Mouse (Mus musculus): ENCODE data around the gene Gdpgp1. TPM values are rescaled to one million over a fixed set of nuclear protein-coding genes. Genes with fewer than 3 reads are reported as not detected.

Gene Gdpgp1
- polyA plus RNA-seq, 1 experiment from 2014 or later = 3.8 TPM

DNA sequence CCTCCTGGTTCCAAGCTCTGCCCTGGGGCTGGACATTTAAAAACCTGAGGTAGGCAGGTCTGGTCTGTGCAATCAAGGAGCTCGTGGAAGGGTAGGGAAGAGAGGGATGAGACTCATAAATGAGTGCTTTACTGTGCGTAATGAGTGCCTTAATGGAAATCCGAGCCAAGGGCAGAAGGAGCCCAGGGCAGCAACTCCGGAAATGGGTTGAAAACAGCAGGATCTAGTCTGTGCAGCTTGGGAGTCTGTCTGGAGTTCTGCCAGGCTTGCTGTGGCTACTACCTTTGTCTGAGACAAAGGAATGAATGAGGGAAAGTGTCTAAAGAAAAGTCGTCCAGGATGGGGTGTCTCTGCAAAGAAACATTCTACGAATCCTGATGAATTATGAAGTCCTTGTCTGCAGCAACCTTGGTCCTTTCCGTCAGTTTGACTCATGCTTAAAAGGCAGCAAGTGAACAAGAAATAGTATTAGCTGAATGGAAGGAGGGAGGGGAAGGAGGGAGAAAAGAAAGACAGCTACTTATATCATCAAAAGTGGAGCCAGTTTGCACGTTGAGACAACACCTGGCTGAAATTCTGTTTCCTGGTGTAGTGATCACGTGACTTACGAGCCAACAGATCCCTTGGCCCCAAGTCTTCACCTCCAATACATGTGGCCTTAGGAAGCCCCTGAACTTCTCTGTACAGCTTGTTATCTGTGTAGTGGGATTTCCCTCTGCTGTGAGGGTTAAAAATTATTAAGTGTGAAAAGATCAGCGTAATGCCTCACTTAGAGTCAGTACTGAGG, 43.3 kb upstream of the Gdpgp1 start:
- H3K4me1 ChIP-seq (ENCODE audit: control insufficient read depth, insufficient read depth, low read length) = peaks cover 43% of the 10 kb centered on the region

DNA sequence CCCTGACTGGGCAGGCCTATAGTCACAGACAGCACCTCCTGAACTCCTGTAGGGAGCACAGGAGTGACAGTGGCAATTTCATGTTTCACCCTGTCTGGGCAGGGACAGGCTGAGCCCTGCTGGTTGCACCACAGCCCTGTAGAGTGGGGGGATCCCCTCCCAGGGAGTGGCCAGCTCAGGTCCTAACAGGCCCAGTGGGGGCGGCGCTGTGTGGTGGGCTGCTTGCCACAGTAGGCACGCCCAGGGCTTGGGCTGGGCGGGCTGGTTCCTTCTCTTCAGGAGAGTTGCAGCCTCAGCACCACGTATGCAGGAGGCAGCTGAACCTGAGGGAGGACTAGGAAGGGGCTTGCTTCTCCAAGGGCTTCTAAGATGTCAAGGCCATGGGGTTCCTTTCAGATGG, 41.2 kb upstream of the Gdpgp1 start:
- no peak overlapping the region; the same call in 1 of the 2 replicates for H3K27ac ChIP-seq (ENCODE audit: low read depth, low read length)
- no peak overlapping the region for H3K4me2 ChIP-seq
- ATAC-seq (ENCODE audit: low FRiP score) (no peak), DNase-seq (ENCODE audit: low spot score, missing footprints) (no peak)
- WGBS = 32% methylated on average over 5 of the region's 5 CpGs
- no peaks in the 10 kb centered on the region for H3K27me3 ChIP-seq (ENCODE audit: control insufficient read depth, insufficient read depth, low read length)
- no peak overlapping the region for H3K4me3 ChIP-seq (ENCODE audit: low read depth, low read length)
- H3K4me1 ChIP-seq (ENCODE audit: control insufficient read depth, insufficient read depth, low read length) = peaks cover 43% of the 10 kb centered on the region
- H3K9ac ChIP-seq (ENCODE audit: low read length) = no peak overlapping the region; the same call in 1 of the 2 replicates
- no peaks in the 10 kb centered on the region for H3K36me3 ChIP-seq (ENCODE audit: control insufficient read depth, insufficient read depth, low read length)
- H3K9me3 ChIP-seq (ENCODE audit: control insufficient read depth, low read length) = no peaks in the 10 kb centered on the region

More for the DNA sequence above, 43.3 kb upstream of the Gdpgp1 start:
- H3K9me3 ChIP-seq (ENCODE audit: control insufficient read depth, low read length) = no peaks in the 10 kb centered on the region
- ATAC-seq (ENCODE audit: low FRiP score) (no peak), DNase-seq (ENCODE audit: low spot score, missing footprints) (no peak)
- 60% methylated on average over 11 of the region's 11 CpGs for WGBS
- no peak overlapping the region for H3K9ac ChIP-seq (ENCODE audit: low read length)
- no peak overlapping the region for H3K4me2 ChIP-seq
- H3K4me3 ChIP-seq (ENCODE audit: low read depth, low read length) = no peak overlapping the region
- no peaks in the 10 kb centered on the region for H3K27me3 ChIP-seq (ENCODE audit: control insufficient read depth, insufficient read depth, low read length)
- H3K36me3 ChIP-seq (ENCODE audit: control insufficient read depth, insufficient read depth, low read length) = no peaks in the 10 kb centered on the region
- no peak overlapping the region for H3K27ac ChIP-seq (ENCODE audit: low read depth, low read length)

DNA sequence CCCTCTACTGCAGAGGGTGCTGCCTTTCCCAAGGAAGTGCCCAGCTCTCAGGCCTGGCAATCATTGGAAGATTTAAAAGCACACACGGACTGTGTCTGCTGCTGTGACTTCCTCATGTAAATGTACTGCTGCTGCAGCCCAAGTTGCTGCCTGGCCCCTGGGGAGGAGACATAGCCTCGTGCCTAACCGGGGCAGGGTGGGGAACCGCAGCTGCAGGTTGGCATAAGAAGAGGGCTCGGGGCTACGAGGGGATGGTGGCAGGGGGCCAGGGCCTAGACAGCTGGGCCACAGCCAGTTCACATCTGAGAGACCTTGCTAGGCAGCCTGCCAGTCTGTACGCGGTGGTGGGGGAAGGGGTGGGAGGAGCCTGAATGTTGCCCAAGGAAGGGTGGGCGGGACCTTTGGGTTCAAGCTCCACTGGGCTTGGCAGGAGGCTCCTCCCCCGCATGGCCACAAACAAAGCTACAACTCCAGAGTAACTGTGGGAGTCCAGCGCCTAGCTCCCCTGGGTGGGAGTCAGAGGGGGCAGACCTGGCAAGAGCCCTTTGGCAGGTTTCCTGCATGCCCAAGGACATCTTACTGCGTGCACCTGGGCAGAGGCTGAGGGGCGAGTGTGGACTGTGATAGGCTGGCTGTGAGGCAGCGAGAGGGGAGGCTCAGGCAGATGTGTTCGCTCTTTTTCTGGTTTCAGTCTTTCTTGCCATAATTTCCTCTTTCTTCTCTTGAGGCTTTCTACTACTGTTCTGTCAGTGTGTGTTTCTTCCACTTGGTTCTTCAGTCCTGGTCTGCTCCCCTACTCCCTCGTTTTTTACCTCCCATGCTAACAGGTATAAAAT, 40.2 kb upstream of the Gdpgp1 start:
- ATAC-seq (ENCODE audit: low FRiP score) (peak; percentile 87), DNase-seq (ENCODE audit: low spot score, missing footprints) (peak; percentile 96)
- Histone ChIP-seq H3K9me3 (ENCODE audit: control insufficient read depth, low read length) (no peaks in the 10 kb centered on the region), H3K27ac (ENCODE audit: low read depth, low read length) (peak overlapping the region; percentile 62; the same call in 1 of the 2 replicates), H3K27me3 (ENCODE audit: control insufficient read depth, insufficient read depth, low read length) (no peaks in the 10 kb centered on the region), H3K4me3 (ENCODE audit: low read depth, low read length) (peak overlapping the region; percentile 10), H3K9ac (ENCODE audit: low read length) (peak overlapping the region; percentile 10), H3K36me3 (ENCODE audit: control insufficient read depth, insufficient read depth, low read length) (no peaks in the 10 kb centered on the region), H3K4me1 (ENCODE audit: control insufficient read depth, insufficient read depth, low read length) (peaks cover 44% of the 10 kb centered on the region), H3K4me2 (peak overlapping the region; percentile 34)
- WGBS = 5% methylated on average over 16 of the region's 16 CpGs

DNA sequence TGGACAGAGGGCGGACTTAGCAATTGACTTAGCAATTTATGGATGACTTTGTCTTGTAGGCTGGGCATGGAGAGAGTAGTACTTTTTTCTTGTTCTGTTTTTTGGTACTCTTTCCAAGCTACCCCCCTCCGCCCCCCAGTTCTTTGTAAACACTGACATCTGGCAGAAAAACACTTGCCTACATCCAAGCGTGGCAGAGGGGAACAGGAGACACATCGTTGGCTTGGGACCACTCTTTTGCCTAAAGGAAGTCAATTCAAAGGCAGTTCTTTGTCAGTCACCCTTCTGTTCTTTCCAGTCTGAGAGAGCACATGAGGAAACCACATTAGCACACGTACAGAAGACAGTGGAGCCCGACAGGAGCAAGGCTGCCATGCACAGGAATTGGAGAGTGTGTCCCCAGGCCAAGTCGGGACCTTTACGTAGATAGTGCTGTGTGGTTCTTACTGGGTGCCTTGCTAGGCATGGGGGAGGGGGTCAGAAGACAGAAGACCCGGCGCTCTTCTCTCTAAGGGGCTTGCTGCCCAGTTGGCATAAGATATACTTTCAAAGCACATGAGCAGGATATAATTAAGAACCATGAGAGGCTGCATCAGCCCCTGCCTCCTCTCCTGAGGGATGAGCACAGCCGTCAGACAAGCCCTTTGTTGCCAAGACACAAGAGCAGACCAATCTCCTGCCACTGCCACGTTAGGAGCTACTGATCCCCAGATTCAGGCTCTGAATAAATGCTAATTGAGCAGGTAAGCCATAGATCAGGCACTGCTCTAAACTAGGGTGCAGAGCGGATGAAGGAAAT, 38.5 kb upstream of the Gdpgp1 start:
- DNase-seq (ENCODE audit: low spot score, missing footprints) = peak; percentile 75
- WGBS = 59% methylated on average over 13 of the region's 13 CpGs
- H3K9ac ChIP-seq (ENCODE audit: low read length) = no peak overlapping the region

DNA sequence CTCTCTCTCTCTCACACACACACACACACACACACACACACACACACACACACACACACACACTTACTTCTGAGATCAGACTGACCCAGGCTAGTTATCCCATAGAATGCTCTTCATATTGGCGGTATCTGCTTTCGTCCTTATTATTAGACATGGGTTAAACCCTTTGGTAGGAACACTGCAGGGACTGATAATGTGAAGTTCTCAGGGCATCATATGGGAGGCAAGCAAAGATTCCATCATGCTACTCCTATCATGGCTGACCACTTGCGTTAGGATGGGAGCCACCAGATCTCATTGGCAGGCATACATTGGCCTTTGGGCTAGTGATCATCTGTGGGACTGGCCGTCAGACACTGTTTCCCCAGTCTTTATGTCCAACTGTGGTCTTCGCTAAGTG, 37.5 kb upstream of the Gdpgp1 start:
- no peaks in the 10 kb centered on the region for H3K9me3 ChIP-seq (ENCODE audit: control insufficient read depth, low read length)
- no peak overlapping the region for H3K4me3 ChIP-seq (ENCODE audit: low read depth, low read length)
- DNase-seq (ENCODE audit: low spot score, missing footprints) = no peak
- H3K4me1 ChIP-seq (ENCODE audit: control insufficient read depth, insufficient read depth, low read length) = peaks cover 47% of the 10 kb centered on the region
- no peak overlapping the region for H3K27ac ChIP-seq (ENCODE audit: low read depth, low read length)
- no peak for ATAC-seq (ENCODE audit: low FRiP score)
- no peak overlapping the region for H3K9ac ChIP-seq (ENCODE audit: low read length)
- H3K4me2 ChIP-seq = no peak overlapping the region
- no peaks in the 10 kb centered on the region for H3K36me3 ChIP-seq (ENCODE audit: control insufficient read depth, insufficient read depth, low read length)
- H3K27me3 ChIP-seq (ENCODE audit: control insufficient read depth, insufficient read depth, low read length) = no peaks in the 10 kb centered on the region
- WGBS = 93% methylated on average over 5 of the region's 5 CpGs

More for the DNA sequence above, 38.5 kb upstream of the Gdpgp1 start:
- H3K27me3 ChIP-seq (ENCODE audit: control insufficient read depth, insufficient read depth, low read length) = no peaks in the 10 kb centered on the region
- 0 out of 2 replicates have a peak overlapping the region, but pooled peaks have one; percentile 37 for H3K27ac ChIP-seq (ENCODE audit: low read depth, low read length)
- H3K36me3 ChIP-seq (ENCODE audit: control insufficient read depth, insufficient read depth, low read length) = no peaks in the 10 kb centered on the region
- no peaks in the 10 kb centered on the region for H3K9me3 ChIP-seq (ENCODE audit: control insufficient read depth, low read length)
- H3K4me3 ChIP-seq (ENCODE audit: low read depth, low read length) = no peak overlapping the region
- H3K4me1 ChIP-seq (ENCODE audit: control insufficient read depth, insufficient read depth, low read length) = peaks cover 39% of the 10 kb centered on the region
- no peak for ATAC-seq (ENCODE audit: low FRiP score)
- H3K4me2 ChIP-seq = no peak overlapping the region

DNA sequence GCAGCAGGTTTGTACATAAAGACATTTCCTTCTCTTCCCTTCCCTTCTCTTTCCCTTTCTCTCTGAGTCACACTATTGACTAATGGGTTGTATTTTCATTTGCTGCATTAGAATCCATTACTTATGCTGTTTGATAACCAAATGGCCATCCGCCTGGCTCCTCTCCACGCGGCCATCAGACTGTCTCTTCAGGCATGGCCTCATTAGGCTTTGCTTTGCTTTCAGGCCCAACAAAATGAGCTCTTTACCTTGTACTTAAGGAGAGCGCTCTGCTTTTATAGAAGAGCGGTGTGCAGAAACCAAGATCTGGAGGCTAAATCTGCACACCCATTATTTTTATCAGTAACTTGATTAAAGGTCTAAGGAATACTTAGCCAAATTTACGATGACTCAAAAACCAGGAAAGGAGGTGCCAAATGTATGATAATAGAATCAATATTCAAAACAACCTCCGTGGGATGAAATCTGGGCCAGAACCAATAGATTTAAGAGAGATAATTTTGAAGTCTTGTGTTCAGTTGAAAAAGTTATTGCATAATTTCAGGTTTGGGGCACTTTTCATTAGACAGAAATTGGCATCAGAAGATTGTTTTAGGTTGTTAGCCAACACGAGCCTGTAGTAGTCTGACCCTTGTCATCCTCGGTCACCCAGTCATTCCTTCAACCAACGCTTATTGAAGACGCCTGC, 36.9 kb upstream of the Gdpgp1 start:
- Histone ChIP-seq H3K4me3 (ENCODE audit: low read depth, low read length) (no peak overlapping the region), H3K27ac (ENCODE audit: low read depth, low read length) (no peak overlapping the region), H3K4me2 (no peak overlapping the region), H3K9me3 (ENCODE audit: control insufficient read depth, low read length) (no peaks in the 10 kb centered on the region), H3K27me3 (ENCODE audit: control insufficient read depth, insufficient read depth, low read length) (no peaks in the 10 kb centered on the region), H3K36me3 (ENCODE audit: control insufficient read depth, insufficient read depth, low read length) (no peaks in the 10 kb centered on the region), H3K4me1 (ENCODE audit: control insufficient read depth, insufficient read depth, low read length) (peaks cover 48% of the 10 kb centered on the region), H3K9ac (ENCODE audit: low read length) (no peak overlapping the region)
- ATAC-seq (ENCODE audit: low FRiP score) (no peak), DNase-seq (ENCODE audit: low spot score, missing footprints) (peak; percentile 60)
- 93% methylated on average over 10 of the region's 11 CpGs for WGBS

DNA sequence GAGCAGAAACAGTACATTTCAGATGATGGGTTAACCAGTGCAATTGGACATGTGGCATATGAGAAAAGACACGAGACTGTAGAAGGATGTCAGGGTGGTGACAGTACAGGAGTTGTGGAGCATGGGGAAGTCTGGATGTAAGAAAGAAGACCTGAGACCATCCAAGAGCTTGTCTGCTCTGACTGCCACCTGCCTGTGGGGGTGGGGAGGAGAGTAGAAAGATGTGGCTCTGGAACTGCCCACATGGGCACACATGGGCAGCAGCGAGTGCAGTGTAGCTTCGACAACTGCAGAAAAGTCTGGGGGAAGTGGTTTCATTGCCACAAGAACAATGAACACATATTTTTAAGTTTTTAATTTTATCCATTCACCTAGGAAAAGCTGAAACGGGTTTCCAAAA, 35.3 kb upstream of the Gdpgp1 start:
- Histone ChIP-seq H3K27me3 (ENCODE audit: control insufficient read depth, insufficient read depth, low read length) (no peaks in the 10 kb centered on the region), H3K4me1 (ENCODE audit: control insufficient read depth, insufficient read depth, low read length) (peaks cover 49% of the 10 kb centered on the region), H3K27ac (ENCODE audit: low read depth, low read length) (no peak overlapping the region; the same call in 1 of the 2 replicates), H3K4me2 (peak overlapping the region; percentile 92), H3K9me3 (ENCODE audit: control insufficient read depth, low read length) (no peaks in the 10 kb centered on the region), H3K36me3 (ENCODE audit: control insufficient read depth, insufficient read depth, low read length) (no peaks in the 10 kb centered on the region), H3K9ac (ENCODE audit: low read length) (0 out of 2 replicates have a peak overlapping the region, but pooled peaks have one; percentile 90), H3K4me3 (ENCODE audit: low read depth, low read length) (peak overlapping the region; percentile 72; the same call in 1 of the 2 replicates)
- ATAC-seq (ENCODE audit: low FRiP score) (no peak), DNase-seq (ENCODE audit: low spot score, missing footprints) (no peak)
- 12% methylated on average over 4 of the region's 4 CpGs for WGBS

Data from midbrain, embryonic 11.5 days (tissue).